Mouse (Mus musculus) adipocyte (in vitro differentiated cells): ENCODE measurements around the gene Anxa2.

Experiments
- DNase-seq: peaks from one replicate; pipeline ENCODE4 v3.0.0-alpha.2; 2016; ENCODE audit warnings: low spot score

Gene Anxa2

GRCm38 (mm10) chr9:69458982-69459381 is 5.6 kb downstream of the Anxa2 start:
- DNase-seq: peak; percentile 71

GRCm38 (mm10) chr9:69459876-69460275 is 6.5 kb downstream of the Anxa2 start:
- no peak for DNase-seq

- no peak for DNase-seq
These were observed 9.6 kb downstream of the Anxa2 start for GRCm38 (mm10) chr9:69463046-69463445.

- peak; percentile 33 for DNase-seq
These were observed 10.8 kb downstream of the Anxa2 start for GRCm38 (mm10) chr9:69464109-69464756.

- no peak for DNase-seq
These were observed 12.7 kb downstream of the Anxa2 start for GRCm38 (mm10) chr9:69466098-69466497.

GRCm38 (mm10) chr9:69467310-69467939 is 14.0 kb downstream of the Anxa2 start:
- peak; percentile 45 for DNase-seq

- peak; percentile 79 for DNase-seq
These were observed 15.6 kb downstream of the Anxa2 start for GRCm38 (mm10) chr9:69468991-69469390.

GRCm38 (mm10) chr9:69470362-69470761 is 16.9 kb downstream of the Anxa2 start:
- no peak for DNase-seq

- DNase-seq: no peak
These were observed 17.5 kb downstream of the Anxa2 start for GRCm38 (mm10) chr9:69470921-69471320.

- DNase-seq: peak; percentile 72
These were observed 19.3 kb downstream of the Anxa2 start for GRCm38 (mm10) chr9:69472724-69473123.

GRCm38 (mm10) chr9:69475873-69476272 is 22.5 kb downstream of the Anxa2 start:
- DNase-seq: no peak

- peak; percentile 33 for DNase-seq
These were observed 23.9 kb downstream of the Anxa2 start for GRCm38 (mm10) chr9:69477195-69477823.

GRCm38 (mm10) chr9:69477824-69478222 is 24.4 kb downstream of the Anxa2 start:
- no peak for DNase-seq

GRCm38 (mm10) chr9:69480344-69480743 is 26.9 kb downstream of the Anxa2 start:
- peak; percentile 87 for DNase-seq

GRCm38 (mm10) chr9:69483811-69484210 is 30.4 kb downstream of the Anxa2 start:
- DNase-seq: no peak

- no peak for DNase-seq
These were observed 32.7 kb downstream of the Anxa2 start for GRCm38 (mm10) chr9:69486140-69486539.

- no peak for DNase-seq
These were observed 35.1 kb downstream of the Anxa2 start for GRCm38 (mm10) chr9:69488510-69488909.

GRCm38 (mm10) chr9:69488972-69489371 is 35.6 kb downstream of the Anxa2 start:
- no peak for DNase-seq

GRCm38 (mm10) chr9:69492809-69493208 is 39.4 kb downstream of the Anxa2 start:
- no peak for DNase-seq

- peak; percentile 82 for DNase-seq
These were observed 49.1 kb downstream of the Anxa2 start for GRCm38 (mm10) chr9:69502504-69502903.

- peak; percentile 62 for DNase-seq
These were observed 52.2 kb downstream of the Anxa2 start for GRCm38 (mm10) chr9:69505611-69506010.

- DNase-seq: no peak
These were observed 53.8 kb downstream of the Anxa2 start for GRCm38 (mm10) chr9:69507206-69507605.

GRCm38 (mm10) chr9:69508016-69508415 is 54.6 kb downstream of the Anxa2 start:
- DNase-seq: no peak
